Comparison of ENCODE assay signal across 8 mouse cellular contexts in genomic region chrX:155376538-155376937, GRCm38 (mm10). TPM values are rescaled to one million over a fixed set of nuclear protein-coding genes. Genes with fewer than 3 reads are reported as not detected.
DNase-seq lines count a peak whose midpoint lies in the region; ATAC-seq and TF ChIP-seq lines count a peak whose summit lies in the region.

No protein-coding gene starts in this region.

- no peak overlapping the region for H3K4me3 ChIP-seq in embryonic facial prominence, embryonic 10.5 days
- H3K4me3 ChIP-seq in liver, embryonic 14.5 days (ENCODE audit: insufficient read depth in 1 of 2, low read depth in 2 of 2, low read length in 2 of 2), result no peak overlapping the region

- no peaks in the 10 kb centered on the region for H3K27me3 ChIP-seq in embryonic facial prominence, embryonic 10.5 days (replicated peaks; ENCODE audit: low read depth, poor library complexity, severe bottlenecking)
- no peaks in the 10 kb centered on the region for H3K27me3 ChIP-seq in liver, embryonic 14.5 days (ENCODE audit: control insufficient read depth, insufficient read depth, low read length)

- TF ChIP-seq EP300 in liver, embryonic 14.5 days (IDR thresholded peaks at IDR 0.05; ENCODE audit: low read depth), result no peak

- H3K4me1 ChIP-seq in embryonic facial prominence, embryonic 10.5 days, result no peaks in the 10 kb centered on the region
- H3K4me1 ChIP-seq in liver, embryonic 14.5 days (replicated peaks; ENCODE audit: control insufficient read depth in 2 of 2, insufficient read depth in 2 of 2, low read length in 1 of 2), result no peaks in the 10 kb centered on the region

- intact Hi-C loops in left cerebral cortex, postnatal 36 days (cut with DNase I), result no loop called here

- H3K36me3 ChIP-seq in embryonic facial prominence, embryonic 10.5 days (replicated peaks), result no peaks in the 10 kb centered on the region
- no peaks in the 10 kb centered on the region for H3K36me3 ChIP-seq in liver, embryonic 14.5 days (replicated peaks; ENCODE audit: control insufficient read depth, insufficient read depth, low read depth)

- no peak overlapping the region for H3K27ac ChIP-seq in embryonic facial prominence, embryonic 10.5 days (replicated peaks)
- H3K27ac ChIP-seq in liver, embryonic 14.5 days, result no peak overlapping the region

- peak; percentile 16 for DNase-seq in cerebellum, adult 11 months
- DNase-seq in cerebellum, adult 11-12 months, result no peak
- peak; percentile 3 for DNase-seq in left cerebral cortex, adult 11 months (ENCODE audit: low spot score)
- DNase-seq in left cerebral cortex, postnatal 36 days (ENCODE audit: low spot score in 2 of 2), result no peak
- DNase-seq in adipocyte (ENCODE audit: low spot score), result peak; percentile 15
- peak; percentile 23 for DNase-seq in embryonic facial prominence, embryonic 10.5 days (ENCODE audit: low spot score)
- DNase-seq in liver, embryonic 14.5 days (ENCODE audit: low read depth in 3 of 3, low spot score in 3 of 3), result peak in 1 of 3 experiments; percentile 4
- DNase-seq in testis, postnatal 14 days (ENCODE audit: low spot score), result peak; percentile 4

- no peaks in the 10 kb centered on the region for H3K9me3 ChIP-seq in embryonic facial prominence, embryonic 10.5 days
- H3K9me3 ChIP-seq in liver, embryonic 14.5 days (ENCODE audit: control insufficient read depth, low read length), result no peaks in the 10 kb centered on the region

- H3K4me2 ChIP-seq in liver, embryonic 14.5 days (ENCODE audit: low read depth), result no peak overlapping the region

- 31% methylated on average over 2 of the region's 2 CpGs for WGBS in embryonic facial prominence, embryonic 10.5 days
- WGBS in liver, embryonic 14.5 days (ENCODE audit: insufficient replicate concordance), result 3% methylated on average over 2 of the region's 2 CpGs

- no peak for ATAC-seq in liver, embryonic 14.5 days (ENCODE audit: insufficient read depth)

- TF ChIP-seq CTCF in liver, embryonic 14.5 days (IDR thresholded peaks at IDR 0.05; ENCODE audit: low read depth), result peak; percentile 72

- H3K9ac ChIP-seq in liver, embryonic 14.5 days (replicated peaks), result no peak overlapping the region

RNA-seq across cellular contexts. Expression of gene Prdx4, which starts 36.0 kb away (rescaled TPM):
- 10 to 100 TPM; 24.5 to 30.6 TPM for total RNA-seq in left cerebral cortex, postnatal 36 days (2021)
- 248 and 256 TPM in 2 replicates for polyA plus RNA-seq in embryonic facial prominence, embryonic 10.5 days (2016; fragmentation: Nextera tagmentation; extraction: Ambion mirVana)
- polyA plus RNA-seq in liver, embryonic 14.5 days (2012; rRNA removed), result 75.7 and 84.2 TPM in 2 replicates
- polyA plus RNA-seq in liver, embryonic 14.5 days (2014; fragmentation: Nextera tagmentation; extraction: Ambion mirVana), result 177 and 181 TPM in 2 replicates

Comparison
In these comparisons a context has a peak if more than half of its experiments do, and no peak if none do; other contexts are left out.
1. DNase-seq: peak in cerebellum, adult 11 months (single experiment), left cerebral cortex, adult 11 months (single experiment), adipocyte (single experiment), embryonic facial prominence, embryonic 10.5 days (single experiment) and testis, postnatal 14 days (single experiment); none in cerebellum, adult 11-12 months (single experiment) and left cerebral cortex, postnatal 36 days (0 of 2).